Mouse (Mus musculus): ENCODE measurements around the gene Olfr635.

DNA sequence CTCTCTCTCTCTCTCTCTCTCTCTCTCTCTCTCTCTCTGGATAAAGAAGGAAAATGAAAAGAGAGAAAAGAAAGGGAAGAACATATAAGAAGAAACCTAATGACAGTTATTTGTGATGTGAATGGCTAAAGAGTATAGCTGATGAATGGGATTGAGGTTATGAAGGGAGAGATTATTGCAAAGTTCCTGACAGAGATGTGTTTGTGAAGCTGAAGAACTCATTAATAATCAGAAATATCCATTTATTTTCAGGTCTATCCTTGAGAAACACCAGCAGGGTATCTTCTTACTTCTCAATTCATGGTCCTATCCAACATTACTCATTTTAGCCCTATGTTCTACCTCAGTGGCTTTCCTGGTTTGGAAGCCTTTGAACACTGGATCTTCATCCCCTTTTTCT is 42.4 kb upstream of the Olfr635 start, which contains the start of gene Olfr631:
- TF ChIP-seq POLR2AphosphoS5 (IDR thresholded peaks at IDR 0.05; ENCODE audit: borderline replicate concordance, low read depth, low read length), result no peak
- TF ChIP-seq CTCF (IDR thresholded peaks at IDR 0.05 in 2 of 3, conservative IDR thresholded peaks at IDR 0.05 in 1 of 3; ENCODE audit: control insufficient read depth in 1 of 3, insufficient read depth in 1 of 3, low read depth in 2 of 3, low read length in 3 of 3, poor library complexity in 1 of 3, severe bottlenecking in 1 of 3), result no peak
- TF ChIP-seq RAD21 (IDR thresholded peaks at IDR 0.05; ENCODE audit: low read depth, low read length), result no peak
- no peak for TF ChIP-seq GATA1 (IDR thresholded peaks at IDR 0.05; ENCODE audit: low read depth, low read length)
- no peak for TF ChIP-seq MYC (IDR thresholded peaks at IDR 0.05; ENCODE audit: low read depth, low read length)
